Comparison of ENCODE assay signal across 8 mouse cellular contexts in the genomic region with DNA sequence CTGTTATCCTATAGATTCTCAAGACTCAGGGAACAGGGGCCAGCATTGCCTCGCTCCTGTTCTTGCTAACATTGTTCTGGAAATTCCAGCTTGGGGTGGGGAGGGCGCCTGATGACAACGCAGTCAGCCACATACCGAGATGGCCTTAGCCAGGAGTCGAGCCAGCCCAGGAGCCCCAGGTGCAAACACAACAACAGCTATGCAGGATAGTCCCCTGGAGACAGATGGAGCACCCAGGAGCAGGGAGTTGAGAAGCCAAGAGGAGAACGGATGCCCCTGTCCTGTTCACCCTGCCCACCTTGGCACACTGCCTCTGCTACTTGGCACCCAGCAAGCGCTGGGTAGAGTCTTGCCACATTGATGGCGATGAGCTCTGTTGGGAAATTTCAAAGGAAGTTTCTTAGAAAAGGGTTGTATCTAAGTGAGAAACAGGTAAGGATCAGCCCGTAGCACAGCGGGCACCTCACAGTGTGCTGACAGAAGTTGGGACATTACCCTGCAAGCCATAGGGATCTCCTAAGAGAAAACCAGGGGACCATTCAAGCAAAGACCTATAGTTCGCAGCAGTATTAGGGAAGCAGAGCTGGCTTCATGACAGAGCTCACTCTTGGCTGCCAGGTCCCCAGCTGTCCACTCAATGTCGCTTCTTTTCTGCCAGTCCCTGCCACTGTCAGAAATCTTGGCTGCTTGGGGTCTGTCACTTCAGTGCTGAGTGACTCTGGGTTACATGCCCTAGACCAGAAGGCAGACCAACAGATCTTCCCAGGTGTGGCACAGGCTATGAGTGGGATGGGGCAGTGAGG. TPM values are rescaled to one million over a fixed set of nuclear protein-coding genes. Genes with fewer than 3 reads are reported as not detected.
DNase-seq lines count a peak whose midpoint lies in the region; ATAC-seq and TF ChIP-seq lines count a peak whose summit lies in the region.

No protein-coding gene starts in this region.

- no peak overlapping the region for H3K9ac ChIP-seq in forebrain, embryonic 14.5 days (ENCODE audit: low read length)
- H3K9ac ChIP-seq in kidney, postnatal 0 days (ENCODE audit: low read depth, low read length) = peak overlapping the region; percentile 35; the same call in 1 of the 2 replicates
- H3K9ac ChIP-seq in midbrain, embryonic 14.5 days (replicated peaks; ENCODE audit: low read length) = no peak overlapping the region

- DNase-seq in gastrocnemius, adult 18-20 months (ENCODE audit: low spot score) = peak; percentile 32
- no peak for DNase-seq in gastrocnemius, postnatal 25 days
- peak; percentile 36 for DNase-seq in adrenal gland, postnatal 25 days
- no peak for DNase-seq in forebrain, embryonic 14.5 days (ENCODE audit: low spot score)
- DNase-seq in kidney, postnatal 0 days (ENCODE audit: low spot score) = no peak
- peak; percentile 28 for DNase-seq in midbrain, embryonic 14.5 days
- no peak for DNase-seq in frontal cortex, adult 2 months (ENCODE audit: extremely low spot score in 1 of 2, low spot score in 1 of 2)
- no peak for DNase-seq in right cerebral cortex, postnatal 36 days (ENCODE audit: low spot score in 2 of 2)

- no peak for TF ChIP-seq CTCF in kidney, postnatal 0 days (IDR thresholded peaks at IDR 0.05; ENCODE audit: low read depth)

- WGBS in forebrain, embryonic 14.5 days = 35% methylated on average over 12 of the region's 12 CpGs
- 39% methylated on average over 12 of the region's 12 CpGs for WGBS in kidney, postnatal 0 days
- WGBS in midbrain, embryonic 14.5 days = 56% methylated on average over 12 of the region's 12 CpGs

- H3K27me3 ChIP-seq in forebrain, embryonic 14.5 days (replicated peaks; ENCODE audit: control insufficient read depth, insufficient read depth, low read length) = no peaks in the 10 kb centered on the region
- H3K27me3 ChIP-seq in kidney, postnatal 0 days (ENCODE audit: insufficient read depth, low read length) = no peaks in the 10 kb centered on the region
- no peaks in the 10 kb centered on the region for H3K27me3 ChIP-seq in midbrain, embryonic 14.5 days (ENCODE audit: control insufficient read depth, insufficient read depth, low read length)

- H3K4me1 ChIP-seq in forebrain, embryonic 14.5 days (ENCODE audit: control insufficient read depth, insufficient read depth, low read length) = peaks cover 19% of the 10 kb centered on the region
- H3K4me1 ChIP-seq in kidney, postnatal 0 days (replicated peaks; ENCODE audit: insufficient read depth, low read length) = peaks cover 20% of the 10 kb centered on the region
- peaks cover 7% of the 10 kb centered on the region for H3K4me1 ChIP-seq in midbrain, embryonic 14.5 days (ENCODE audit: control insufficient read depth, insufficient read depth, low read length)

- ATAC-seq in forebrain, embryonic 14.5 days = peak; percentile 62; the same call in 1 of the 2 replicates
- ATAC-seq in kidney, postnatal 0 days (replicated peaks; ENCODE audit: low FRiP score, low read depth) = peak; percentile 18; the same call in 1 of the 2 replicates
- ATAC-seq in midbrain, embryonic 14.5 days (ENCODE audit: low FRiP score, low TSS enrichment) = no peak

- H3K36me3 ChIP-seq in forebrain, embryonic 14.5 days (ENCODE audit: control insufficient read depth, insufficient read depth, low read length) = no peaks in the 10 kb centered on the region
- no peaks in the 10 kb centered on the region for H3K36me3 ChIP-seq in kidney, postnatal 0 days (ENCODE audit: insufficient read depth, low read length)
- H3K36me3 ChIP-seq in midbrain, embryonic 14.5 days (ENCODE audit: control insufficient read depth, insufficient read depth, low read length) = no peaks in the 10 kb centered on the region

- H3K4me3 ChIP-seq in forebrain, embryonic 14.5 days (ENCODE audit: low read depth, low read length) = no peak overlapping the region
- H3K4me3 ChIP-seq in kidney, postnatal 0 days (replicated peaks; ENCODE audit: low read depth, low read length) = no peak overlapping the region
- no peak overlapping the region for H3K4me3 ChIP-seq in midbrain, embryonic 14.5 days (replicated peaks; ENCODE audit: low read depth, low read length)

- peak overlapping the region; percentile 3; the same call in 1 of the 2 replicates for H3K4me2 ChIP-seq in forebrain, embryonic 14.5 days (ENCODE audit: low read length)
- peak overlapping the region; percentile 38 for H3K4me2 ChIP-seq in kidney, postnatal 0 days (ENCODE audit: low read length)
- H3K4me2 ChIP-seq in midbrain, embryonic 14.5 days (ENCODE audit: low read length) = no peak overlapping the region

- H3K9me3 ChIP-seq in forebrain, embryonic 14.5 days (replicated peaks; ENCODE audit: control insufficient read depth, low read length) = no peaks in the 10 kb centered on the region
- H3K9me3 ChIP-seq in kidney, postnatal 0 days (replicated peaks; ENCODE audit: low read length) = no peaks in the 10 kb centered on the region
- H3K9me3 ChIP-seq in midbrain, embryonic 14.5 days (ENCODE audit: control insufficient read depth, low read length) = no peaks in the 10 kb centered on the region

- H3K27ac ChIP-seq in forebrain, embryonic 14.5 days (ENCODE audit: low read depth, low read length) = peak overlapping the region; percentile 14
- peak overlapping the region; percentile 79 for H3K27ac ChIP-seq in kidney, postnatal 0 days
- no peak overlapping the region for H3K27ac ChIP-seq in midbrain, embryonic 14.5 days (replicated peaks; ENCODE audit: low read depth, low read length)

RNA-seq across cellular contexts. Expression of a gene that starts 43.7 kb away (rescaled TPM):
- 10 to 100 TPM in 1 of 2 experiments, 1 to 10 TPM in 1; 9.9 to 13.2 TPM for total RNA-seq in gastrocnemius, adult 18-20 months (2021)
- total RNA-seq in gastrocnemius, postnatal 25 days (2021) = 10 to 100 TPM in 1 of 2 experiments, 1 to 10 TPM in 1; 7.8 to 14.3 TPM
- 32.5 and 50.9 TPM in 2 replicates for total RNA-seq in adrenal gland, postnatal 25 days (2021)
- polyA plus RNA-seq in forebrain, embryonic 14.5 days (2014; fragmentation: Nextera tagmentation; extraction: Ambion mirVana) = 0.77 and 1.3 TPM in 2 replicates
- polyA plus RNA-seq in kidney, postnatal 0 days (2015; fragmentation: Nextera tagmentation; extraction: Ambion mirVana) = 1.7 and 1.9 TPM in 2 replicates
- polyA plus RNA-seq in midbrain, embryonic 14.5 days (2014; fragmentation: Nextera tagmentation; extraction: Ambion mirVana) = 0.78 and 1.3 TPM in 2 replicates
- polyA plus RNA-seq in frontal cortex, adult 2 months (2012; rRNA removed) = 19.4 and 21.4 TPM in 2 replicates

Comparison
In these comparisons a context has a peak if more than half of its experiments do, and no peak if none do; other contexts are left out.
1. DNase-seq: peak in gastrocnemius, adult 18-20 months (single experiment), adrenal gland, postnatal 25 days (single experiment) and midbrain, embryonic 14.5 days (single experiment); none in gastrocnemius, postnatal 25 days (single experiment), forebrain, embryonic 14.5 days (single experiment), kidney, postnatal 0 days (single experiment), frontal cortex, adult 2 months (0 of 2) and right cerebral cortex, postnatal 36 days (0 of 2).